Mouse (Mus musculus) kidney, postnatal 36 days (tissue): ENCODE measurements around the gene Mon2.
"Not testable (repeated sequence)": the region's sequence is repeated elsewhere in the genome, so short reads cannot be mapped to it uniquely, and the experiment has no call there.

Experiments
- DNase-seq, 2 experiments: peaks; one replicate each; pipeline ENCODE4 v3.0.0; 2021 to 2022; ENCODE audit warnings: mixed read lengths in 2 of 2

Gene Mon2

GRCm38 (mm10) chr10:123057082-123057481 lies 19.2 kb downstream of the Mon2 start:
- no peak for DNase-seq

GRCm38 (mm10) chr10:123056463-123056862 lies 19.8 kb downstream of the Mon2 start:
- DNase-seq: no peak

GRCm38 (mm10) chr10:123055205-123056000 lies 20.9 kb downstream of the Mon2 start:
- no peak for DNase-seq

- DNase-seq: no peak
Measured at GRCm38 (mm10) chr10:123053557-123053956, 22.7 kb downstream of the Mon2 start.

- DNase-seq: peak; percentile 47 to 65
Measured at GRCm38 (mm10) chr10:123052021-123052420, 24.3 kb downstream of the Mon2 start.

GRCm38 (mm10) chr10:123048730-123049129 lies 27.6 kb downstream of the Mon2 start:
- DNase-seq: no peak

GRCm38 (mm10) chr10:123039936-123040335 lies 36.4 kb downstream of the Mon2 start:
- DNase-seq: peak in 1 of 2 experiments; percentile 40

GRCm38 (mm10) chr10:123032078-123032646 lies 44.1 kb downstream of the Mon2 start:
- DNase-seq: no peak

- no peak for DNase-seq
Measured at GRCm38 (mm10) chr10:123031449-123031848, 44.9 kb downstream of the Mon2 start.

- no peak for DNase-seq
Measured at GRCm38 (mm10) chr10:123030589-123030988, 45.7 kb downstream of the Mon2 start.

- no peak for DNase-seq
Measured at GRCm38 (mm10) chr10:123028949-123029348, 47.4 kb downstream of the Mon2 start.

- not testable (repeated sequence) for DNase-seq
Measured at GRCm38 (mm10) chr10:123026736-123027135, 49.6 kb downstream of the Mon2 start.

- no peak for DNase-seq
Measured at GRCm38 (mm10) chr10:123013435-123013834, 62.9 kb downstream of the Mon2 start.

GRCm38 (mm10) chr10:123011421-123011820 lies 64.9 kb downstream of the Mon2 start:
- DNase-seq: no peak

GRCm38 (mm10) chr10:123005237-123006185 lies 70.8 kb downstream of the Mon2 start:
- DNase-seq: peak in 1 of 2 experiments; percentile 44

- no peak for DNase-seq
Measured at GRCm38 (mm10) chr10:123004475-123005236, 71.6 kb downstream of the Mon2 start.

GRCm38 (mm10) chr10:123001985-123002384 lies 74.3 kb downstream of the Mon2 start:
- DNase-seq: no peak

- DNase-seq: no peak
Measured at GRCm38 (mm10) chr10:123001363-123001762, 74.9 kb downstream of the Mon2 start.

- no peak for DNase-seq
Measured at GRCm38 (mm10) chr10:122999356-122999755, 76.9 kb downstream of the Mon2 start.

- no peak for DNase-seq
Measured at GRCm38 (mm10) chr10:122997852-122998251, 78.5 kb downstream of the Mon2 start.

- peak in 1 of 2 experiments; percentile 22 for DNase-seq
Measured at GRCm38 (mm10) chr10:122994402-122995107, 81.8 kb downstream of the Mon2 start.

- DNase-seq: no peak
Measured at GRCm38 (mm10) chr10:122991648-122992047, 84.7 kb downstream of the Mon2 start.
